8 mouse cellular contexts compared by ENCODE assay signal in the genomic region with DNA sequence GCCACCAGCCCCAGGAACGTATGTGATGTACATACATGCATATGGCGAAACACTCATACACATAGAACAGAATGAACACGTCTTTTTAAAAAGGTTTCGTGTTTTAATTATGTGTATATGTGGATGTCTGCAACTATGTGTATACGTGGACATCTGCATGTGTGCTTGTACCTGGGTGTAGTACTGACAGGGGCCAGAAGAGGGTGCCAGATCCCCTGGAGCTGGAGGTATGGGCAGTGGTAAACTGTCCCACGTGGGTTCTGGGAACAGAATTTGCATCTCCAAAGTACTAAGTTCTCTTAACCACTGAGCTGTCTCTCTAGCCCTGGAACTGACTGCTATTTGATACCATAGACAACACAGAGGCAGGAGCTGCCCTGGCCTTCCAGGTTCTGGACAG. TPM values are rescaled to one million over a fixed set of nuclear protein-coding genes. Genes with fewer than 3 reads are reported as not detected.
DNase-seq lines count a peak whose midpoint lies in the region; ATAC-seq and TF ChIP-seq lines count a peak whose summit lies in the region.

No protein-coding gene starts in this region.

- no peaks in the 10 kb centered on the region for H3K4me1 ChIP-seq in neural tube, embryonic 15.5 days
- H3K4me1 ChIP-seq in liver, postnatal 0 days (ENCODE audit: insufficient read depth), result no peaks in the 10 kb centered on the region

- TF ChIP-seq EP300 in liver, postnatal 0 days (IDR thresholded peaks at IDR 0.05; ENCODE audit: low read depth), result no peak

- H3K27me3 ChIP-seq in neural tube, embryonic 15.5 days (replicated peaks), result no peaks in the 10 kb centered on the region
- H3K27me3 ChIP-seq in liver, postnatal 0 days (ENCODE audit: insufficient read depth, low read length), result no peaks in the 10 kb centered on the region

- no peaks in the 10 kb centered on the region for H3K36me3 ChIP-seq in neural tube, embryonic 15.5 days
- no peaks in the 10 kb centered on the region for H3K36me3 ChIP-seq in liver, postnatal 0 days (replicated peaks; ENCODE audit: insufficient read depth, low read length)

- intact Hi-C loops in gastrocnemius, adult 2 months (cut with DNase I), result no loop called here
- intact Hi-C loops in gastrocnemius, postnatal 36 days (cut with DNase I), result loop anchor here (10.0 kb wide), 1 partner anchor 497 kb away; no protein-coding TSS in a partner anchor

- no peak overlapping the region for H3K4me2 ChIP-seq in neural tube, embryonic 15.5 days
- no peak overlapping the region for H3K4me2 ChIP-seq in liver, postnatal 0 days (ENCODE audit: low read depth, low read length)

- peak; percentile 57 for TF ChIP-seq CTCF in gastrocnemius, adult 2 months (IDR thresholded peaks at IDR 0.05)
- TF ChIP-seq CTCF in liver, postnatal 0 days (IDR thresholded peaks at IDR 0.05; ENCODE audit: low read depth), result peak; percentile 74

- ATAC-seq in neural tube, embryonic 15.5 days (ENCODE audit: low FRiP score), result no peak
- ATAC-seq in liver, postnatal 0 days, result no peak
- no peak for ATAC-seq in granulocyte monocyte progenitor cell, adult 5-6 weeks (replicated peaks; ENCODE audit: poor library complexity, severe bottlenecking)

- 75% methylated on average over 6 of the region's 6 CpGs for WGBS in neural tube, embryonic 15.5 days
- 68% methylated on average over 6 of the region's 6 CpGs for WGBS in liver, postnatal 0 days (ENCODE audit: insufficient replicate concordance)

- no peak overlapping the region for H3K4me3 ChIP-seq in gastrocnemius, adult 2 months
- H3K4me3 ChIP-seq in neural tube, embryonic 15.5 days (replicated peaks), result no peak overlapping the region
- H3K4me3 ChIP-seq in liver, postnatal 0 days (ENCODE audit: low read depth, low read length), result no peak overlapping the region

- H3K9me3 ChIP-seq in neural tube, embryonic 15.5 days (replicated peaks), result no peaks in the 10 kb centered on the region
- no peaks in the 10 kb centered on the region for H3K9me3 ChIP-seq in liver, postnatal 0 days (ENCODE audit: low read length)

- no peak overlapping the region for H3K27ac ChIP-seq in gastrocnemius, adult 2 months
- no peak overlapping the region for H3K27ac ChIP-seq in neural tube, embryonic 15.5 days (replicated peaks)
- no peak overlapping the region for H3K27ac ChIP-seq in liver, postnatal 0 days (ENCODE audit: low read depth)

- DNase-seq in gastrocnemius, adult 2 months, result no peak
- no peak for DNase-seq in gastrocnemius, postnatal 36 days
- DNase-seq in neural tube, embryonic 10.5 days (ENCODE audit: extremely low spot score, low spot score), result peak; percentile 53
- DNase-seq in cerebellum, postnatal 14 days, result peak; percentile 90 to 94
- DNase-seq in liver, postnatal 0 days, result peak; percentile 70
- DNase-seq in urinary bladder, postnatal 10 days (ENCODE audit: low spot score), result no peak

- no peak overlapping the region for H3K9ac ChIP-seq in neural tube, embryonic 15.5 days (replicated peaks)
- H3K9ac ChIP-seq in liver, postnatal 0 days (replicated peaks), result no peak overlapping the region

RNA-seq across cellular contexts. Expression of a gene that starts 30.4 kb away (rescaled TPM):
- not detected for total RNA-seq in gastrocnemius, adult 2 months (2021)
- under 1 TPM; 0.38 to 0.39 TPM for total RNA-seq in gastrocnemius, postnatal 36 days (2021)
- polyA plus RNA-seq in neural tube, embryonic 15.5 days (2015; fragmentation: Nextera tagmentation; extraction: Ambion mirVana), result 2.9 TPM in 1 of 2 replicates, not detected in the other
- polyA plus RNA-seq in liver, postnatal 0 days (2015; fragmentation: Nextera tagmentation; extraction: Ambion mirVana), result 1.8 and 2.5 TPM in 2 replicates
- not detected in 2 replicates for total RNA-seq in granulocyte monocyte progenitor cell, adult 5-6 weeks (2014; fragmentation: Nextera tagmentation)
- total RNA-seq in granulocyte monocyte progenitor cell, adult 5-6 weeks (2017), result not detected in 2 replicates

RNA-seq across cellular contexts. Expression of a gene that starts 58.8 kb away (rescaled TPM):
- 1 to 10 TPM; 3.0 to 3.2 TPM for total RNA-seq in gastrocnemius, adult 2 months (2021)
- 1 to 10 TPM; 3.9 to 4.1 TPM for total RNA-seq in gastrocnemius, postnatal 36 days (2021)
- 84.8 and 89.7 TPM in 2 replicates for polyA plus RNA-seq in neural tube, embryonic 15.5 days (2015; fragmentation: Nextera tagmentation; extraction: Ambion mirVana)
- polyA plus RNA-seq in liver, postnatal 0 days (2015; fragmentation: Nextera tagmentation; extraction: Ambion mirVana), result 1.7 and 1.9 TPM in 2 replicates
- total RNA-seq in granulocyte monocyte progenitor cell, adult 5-6 weeks (2014; fragmentation: Nextera tagmentation), result 0.13 TPM in 2 replicates
- under 0.01 and 0.04 TPM in 2 replicates for total RNA-seq in granulocyte monocyte progenitor cell, adult 5-6 weeks (2017)

Comparison
In these comparisons a context has a peak if more than half of its experiments do, and no peak if none do; other contexts are left out.
1. DNase-seq: peak in neural tube, embryonic 10.5 days (single experiment), cerebellum, postnatal 14 days (2 of 2) and liver, postnatal 0 days (single experiment); none in gastrocnemius, adult 2 months (single experiment), gastrocnemius, postnatal 36 days (0 of 2) and urinary bladder, postnatal 10 days (single experiment).